Mouse (Mus musculus) thymus, adult 2 months (tissue): ENCODE data around the gene Rffl.

Experiments used
- CTCF ChIP-seq: fragments of 200-500 bp; IDR thresholded peaks from 2 replicates; pipeline ENCODE4 v1.5.1; 2012; ENCODE audit warnings: mild to moderate bottlenecking, control low read depth, low read length, moderate library complexity, borderline replicate concordance; ENCODE audit not compliant: control insufficient read depth, poor library complexity, insufficient read depth; ENCODE audit errors: extremely low read depth
- POLR2A ChIP-seq: fragments of 200-500 bp; IDR thresholded peaks from 2 replicates; pipeline ENCODE4 v1.6.1; 2012; ENCODE audit warnings: mild to moderate bottlenecking, low read length, control low read depth, moderate library complexity; ENCODE audit not compliant: control insufficient read depth, poor library complexity, insufficient read depth; ENCODE audit errors: extremely low read depth

- TF ChIP-seq CTCF: no peak
- no peak for TF ChIP-seq POLR2A
Observed at GRCm38 (mm10) chr11:82846079-82846436, 25.0 kb downstream of the Rffl start.
